Mouse (Mus musculus): ENCODE results near the gene Sema6b.
"Not testable (repeated sequence)": the region's sequence is repeated elsewhere in the genome, so short reads cannot be mapped to it uniquely, and the experiment has no call there.

The Sema6b gene

DNA sequence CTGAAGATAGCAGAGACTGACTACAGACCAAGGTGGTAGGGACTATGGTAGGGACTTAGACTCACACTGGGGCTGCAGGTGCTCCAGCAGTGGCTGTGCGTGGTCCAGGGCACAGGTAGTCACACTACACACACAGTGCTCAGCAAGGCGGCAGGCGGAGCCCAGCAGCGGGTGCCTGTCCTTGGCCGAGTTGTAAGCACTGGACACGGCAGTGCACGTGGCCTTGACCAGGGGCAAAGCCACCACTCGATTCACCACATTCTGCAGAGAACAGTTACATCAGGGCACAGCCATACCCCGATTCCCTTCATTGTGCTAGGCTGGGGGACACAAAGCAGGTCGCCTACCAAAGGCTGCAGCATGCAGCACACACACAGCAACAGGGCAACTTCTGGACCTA lies 23.9 kb downstream of the Sema6b start:
- DNase-seq: no peak

DNA sequence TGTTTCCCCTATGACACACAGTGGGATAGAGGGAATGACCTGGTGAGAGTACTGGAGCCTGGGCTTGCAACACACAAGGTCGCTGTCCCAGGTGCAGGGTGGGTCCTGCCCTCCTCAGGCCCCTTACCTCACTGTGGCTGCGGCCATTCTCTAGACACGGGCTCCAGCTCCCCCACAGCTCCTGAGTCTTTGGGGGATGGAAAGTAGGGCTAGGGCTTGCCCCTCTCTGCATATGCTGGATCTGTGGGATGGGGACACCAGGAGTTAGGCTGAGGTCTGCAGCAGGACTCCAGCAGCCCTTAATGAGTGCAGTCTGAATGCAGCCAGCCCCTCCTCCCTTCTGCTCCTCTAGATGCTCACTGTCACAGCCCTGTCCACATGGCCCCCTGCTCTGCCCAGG lies 27.4 kb downstream of the Sema6b start:
- no peak for DNase-seq

DNA sequence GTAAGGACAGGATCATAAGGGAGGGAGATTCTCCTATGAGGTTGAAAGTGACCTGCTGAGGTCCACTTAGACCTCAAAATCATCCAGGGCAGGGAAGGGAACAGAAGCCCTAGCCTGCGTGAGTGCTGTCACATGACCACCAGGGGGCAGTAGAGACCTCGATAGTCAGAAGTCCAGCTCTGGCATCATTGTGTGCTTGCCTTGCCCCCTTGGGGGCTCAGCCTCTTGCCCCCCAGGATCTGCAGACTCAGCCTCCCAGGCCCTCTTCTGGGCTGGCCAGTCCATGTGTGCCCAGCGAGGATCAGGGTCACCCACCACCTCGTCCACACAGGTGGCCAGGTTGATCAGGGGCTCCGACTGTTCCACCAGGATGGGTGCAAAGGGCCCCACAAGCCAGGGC lies 28.3 kb downstream of the Sema6b start:
- DNase-seq: peak; percentile 73

DNA sequence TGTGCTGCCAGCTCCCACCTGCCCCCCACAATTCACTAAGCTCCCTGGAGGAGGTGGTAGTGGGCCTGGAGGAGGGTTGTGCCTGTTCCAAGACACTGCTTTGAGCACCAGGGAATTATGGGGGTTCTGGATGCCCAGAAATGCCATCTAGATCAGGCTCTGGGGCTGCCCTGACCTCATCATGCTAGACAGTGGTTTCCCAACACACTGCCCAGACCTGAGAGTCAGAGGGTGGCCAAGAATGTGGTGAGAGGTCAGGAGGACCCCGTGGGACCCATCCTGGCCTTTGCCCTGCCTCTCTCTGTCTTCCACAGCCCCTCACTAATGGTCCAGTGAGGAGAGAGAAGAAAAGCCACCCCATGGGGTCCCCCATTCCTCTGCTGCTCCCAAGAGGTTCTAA lies 29.1 kb downstream of the Sema6b start:
- DNase-seq: no peak

DNA sequence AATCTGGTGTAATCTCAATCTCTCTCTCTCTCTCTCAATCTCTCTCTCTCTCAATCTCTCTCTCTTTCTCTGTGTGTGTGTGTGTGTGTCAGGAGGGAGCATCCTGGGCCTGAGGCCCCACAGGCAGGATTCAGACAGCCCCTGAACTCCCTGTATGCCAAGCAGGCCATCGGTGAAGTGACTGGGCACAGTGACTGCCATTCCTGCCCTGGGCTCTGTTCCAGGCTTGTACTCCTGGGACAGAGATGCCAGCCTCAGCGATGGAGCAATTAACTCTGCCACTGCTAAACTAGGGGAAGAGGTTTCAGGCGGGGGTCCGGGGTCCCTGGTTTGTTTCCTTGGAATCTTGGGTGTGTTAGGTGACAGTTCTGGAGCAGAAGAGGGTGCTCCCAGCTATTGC lies 29.6 kb downstream of the Sema6b start:
- DNase-seq: no peak

DNA sequence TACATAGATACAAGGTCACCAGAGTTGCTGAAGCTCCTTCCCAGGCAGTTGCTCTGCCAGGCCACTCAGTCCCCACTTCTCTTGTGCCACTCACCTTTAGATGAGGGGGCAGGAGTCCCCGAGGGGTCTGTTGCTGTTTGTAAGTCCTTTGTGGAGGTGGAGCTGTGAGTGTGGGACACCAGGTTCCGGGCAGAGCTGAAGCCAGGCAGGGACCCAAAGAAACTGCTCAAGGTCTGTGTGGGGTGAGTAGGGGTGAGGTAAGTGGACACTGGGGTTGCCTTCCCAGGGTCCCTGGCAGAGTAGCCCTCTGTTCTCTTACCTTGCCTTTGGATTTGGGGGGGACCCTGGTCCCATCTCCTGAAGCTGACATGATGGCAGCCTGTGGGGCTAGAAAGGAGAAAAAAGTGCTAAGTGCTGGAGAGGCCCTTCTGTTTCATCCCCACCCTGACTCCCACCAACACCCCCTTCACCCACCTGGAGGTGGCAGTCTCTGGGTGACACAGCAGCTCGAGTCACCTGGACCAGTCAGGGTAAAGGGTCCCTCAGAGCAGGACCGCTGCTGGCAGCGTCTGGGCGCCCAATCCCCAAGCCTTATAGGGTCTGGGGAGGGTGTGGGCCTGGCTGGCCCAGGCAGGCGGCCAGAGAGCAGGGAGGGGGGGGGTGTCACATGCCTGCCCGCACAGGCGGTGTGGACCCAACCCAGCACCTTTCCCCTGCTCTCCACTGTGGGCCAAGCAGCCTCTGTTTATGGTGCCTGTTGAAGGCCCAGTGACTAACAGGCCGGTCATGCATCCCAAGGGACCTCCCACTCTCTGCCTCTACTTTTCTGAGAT lies 30.7 kb downstream of the Sema6b start, which contains the start of gene Plin4:
Gene Plin4 (minus strand): TSS at position 585 of the 833 bp plus-strand sequence.
- no peak for DNase-seq

DNA sequence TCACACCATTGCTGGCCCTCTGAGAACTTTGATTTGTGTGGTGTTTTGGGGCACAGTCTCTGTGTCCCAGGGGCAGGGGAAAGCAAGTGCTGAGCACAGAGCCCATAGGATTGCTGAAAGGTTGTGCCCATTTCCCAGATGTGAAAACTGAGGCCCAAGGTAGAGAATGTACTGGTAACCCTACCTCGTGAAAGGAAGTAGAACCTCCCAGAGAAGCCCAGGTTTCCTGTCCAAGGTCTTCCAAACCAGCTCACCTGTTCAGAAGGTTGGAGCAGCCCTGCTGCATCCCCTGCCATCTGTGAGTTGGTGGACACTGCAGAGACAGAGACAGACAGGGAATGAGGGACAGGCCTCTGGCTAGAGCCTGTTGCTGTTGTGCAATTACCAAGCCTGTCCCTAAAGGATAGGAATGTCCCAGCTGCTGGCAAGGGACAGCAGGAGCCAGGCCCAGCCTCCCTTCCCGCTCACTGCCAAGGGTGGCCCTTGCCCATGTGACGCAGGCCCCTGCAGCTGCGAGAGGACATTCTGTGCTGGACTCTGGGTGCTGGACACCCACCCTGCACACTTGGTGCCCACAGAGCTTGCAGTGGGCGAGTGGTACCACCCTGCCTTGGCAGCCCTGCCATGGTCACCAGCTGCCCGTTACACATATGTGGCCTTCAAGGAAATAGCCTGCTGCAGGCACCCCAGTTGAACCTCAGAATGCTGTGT lies 31.7 kb downstream of the Sema6b start:
- DNase-seq: no peak

DNA sequence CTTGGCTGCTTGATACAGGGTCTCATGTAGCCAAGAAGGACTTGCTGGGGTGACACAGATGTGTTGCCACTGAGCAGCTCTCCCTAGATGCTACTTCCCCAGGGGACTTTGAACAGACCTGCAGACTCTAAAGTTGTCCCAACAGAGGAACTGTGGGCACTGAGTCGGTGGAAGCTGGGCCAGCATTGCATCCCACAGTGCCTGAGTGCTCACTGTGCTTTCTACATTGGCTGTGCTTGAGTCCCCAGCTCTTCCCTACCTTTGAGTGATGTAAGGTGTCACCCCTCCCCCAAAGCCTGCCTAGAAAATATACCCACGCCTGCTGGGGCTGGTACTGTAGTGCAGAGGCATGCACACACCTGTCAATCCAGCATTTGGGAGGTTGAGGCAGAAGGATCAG lies 32.4 kb downstream of the Sema6b start:
- no peak for DNase-seq

DNA sequence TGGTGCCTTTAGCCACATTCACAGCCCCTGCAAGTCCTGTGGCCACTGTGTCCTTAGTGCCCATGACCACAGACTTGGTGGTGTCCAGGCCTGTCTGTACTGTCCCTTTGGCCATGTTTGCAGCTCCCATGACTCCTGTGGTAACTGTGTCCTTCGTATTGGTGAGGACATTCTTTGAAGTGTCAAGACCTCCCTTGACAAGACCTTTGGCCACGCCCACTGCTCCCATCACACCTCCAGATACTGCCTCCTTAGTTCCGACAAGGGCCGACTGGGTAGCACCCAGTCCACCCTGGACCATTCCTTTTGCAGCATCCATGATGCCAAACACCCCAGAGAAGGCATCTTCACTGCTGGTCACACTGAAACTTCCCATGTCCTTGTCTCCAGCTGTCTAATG lies 33.2 kb downstream of the Sema6b start:
- no peak for DNase-seq

DNA sequence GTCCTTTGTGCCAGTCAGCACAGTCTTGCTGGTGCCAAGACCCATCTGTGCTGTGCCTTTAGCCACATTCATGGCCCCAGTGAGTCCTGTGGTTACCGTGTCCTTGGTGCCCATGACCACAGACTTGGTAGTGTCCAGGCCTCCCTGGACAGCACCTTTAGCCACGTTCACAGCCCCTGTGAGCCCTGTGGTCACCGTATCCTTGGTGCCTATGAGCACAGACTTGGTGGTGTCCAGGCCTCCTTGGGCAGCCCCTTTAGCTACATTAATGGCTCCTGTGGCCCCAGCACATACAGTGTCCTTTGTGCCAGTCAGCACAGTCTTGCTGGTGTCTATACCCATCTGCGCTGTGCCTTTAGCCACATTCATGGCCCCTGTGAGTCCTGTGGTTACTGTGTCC lies 33.7 kb downstream of the Sema6b start:
- DNase-seq: not testable (repeated sequence)

DNA sequence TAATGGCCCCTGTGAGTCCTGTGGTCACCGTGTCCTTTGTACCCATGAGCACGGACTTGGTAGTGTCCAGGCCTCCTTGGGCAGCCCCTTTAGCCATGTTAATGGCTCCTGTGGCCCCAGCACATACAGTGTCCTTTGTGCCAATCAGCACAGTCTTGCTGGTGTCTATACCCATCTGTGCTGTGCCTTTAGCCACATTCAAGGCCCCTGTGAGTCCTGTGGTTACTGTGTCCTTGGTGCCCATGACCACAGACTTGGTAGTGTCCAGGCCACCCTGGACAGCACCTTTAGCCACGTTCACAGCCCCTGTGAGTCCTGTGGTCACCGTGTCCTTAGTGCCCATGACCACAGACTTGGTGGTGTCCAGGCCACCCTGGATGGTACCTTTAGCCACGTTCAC lies 35.3 kb downstream of the Sema6b start:
- not testable (repeated sequence) for DNase-seq

DNA sequence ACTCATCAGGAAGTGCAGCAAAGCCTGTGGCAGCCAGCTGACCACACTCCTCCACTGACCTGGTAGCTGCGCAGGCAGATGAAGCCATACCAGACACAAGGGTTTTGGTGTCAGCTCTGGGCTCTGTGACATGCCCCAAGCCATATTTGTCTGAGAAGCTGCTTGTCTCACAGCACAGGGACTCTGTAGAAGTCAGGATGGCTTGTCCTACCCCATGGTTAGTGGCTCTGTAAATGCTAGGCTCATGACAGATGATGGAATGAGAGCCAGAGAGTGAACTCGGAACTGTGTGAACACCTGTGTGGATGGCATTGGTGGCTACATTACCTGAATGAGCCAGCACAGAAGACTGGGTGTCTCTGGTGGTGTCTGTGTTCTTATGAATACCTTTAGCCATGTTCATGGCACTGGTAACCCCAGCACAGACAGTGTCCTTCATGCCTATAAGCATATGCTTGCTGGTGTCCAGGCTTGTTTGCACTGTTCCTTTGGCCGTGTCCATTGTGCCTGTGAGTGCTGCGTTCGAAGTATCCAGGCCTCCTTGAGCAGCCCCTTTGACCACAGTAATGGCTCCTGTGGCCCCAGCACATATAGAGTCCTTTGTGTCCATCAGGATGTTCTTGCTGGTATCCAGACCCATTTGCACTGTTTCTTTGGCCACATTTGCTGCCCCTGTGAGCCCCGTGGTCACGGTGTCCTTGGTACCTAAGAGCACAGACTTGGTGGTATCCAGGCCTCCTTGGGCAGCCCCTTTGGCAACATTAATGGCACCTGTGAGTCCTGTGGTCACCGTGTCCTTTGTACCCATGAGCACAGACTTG lies 36.5 kb downstream of the Sema6b start:
- DNase-seq: no peak

DNA sequence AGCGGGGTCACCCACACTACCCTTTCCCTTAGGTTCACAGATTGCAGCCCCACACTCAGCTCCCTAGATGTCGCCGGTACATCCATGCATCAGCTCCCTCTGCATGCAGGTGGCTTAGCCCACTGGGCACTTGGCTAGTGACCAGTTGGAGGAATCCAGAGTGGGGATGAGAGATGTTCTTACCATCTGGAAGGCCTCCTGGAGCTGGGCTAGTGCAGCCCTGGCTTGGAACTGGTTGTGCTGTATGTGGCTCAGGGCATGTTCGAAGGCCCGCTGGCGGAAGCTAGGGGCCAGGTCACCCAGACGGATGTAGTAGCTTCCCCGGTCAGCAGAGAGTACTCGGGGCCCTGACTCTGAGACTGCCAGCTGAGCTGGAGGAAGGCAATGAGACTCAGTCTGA lies 37.2 kb downstream of the Sema6b start:
- DNase-seq: no peak

DNA sequence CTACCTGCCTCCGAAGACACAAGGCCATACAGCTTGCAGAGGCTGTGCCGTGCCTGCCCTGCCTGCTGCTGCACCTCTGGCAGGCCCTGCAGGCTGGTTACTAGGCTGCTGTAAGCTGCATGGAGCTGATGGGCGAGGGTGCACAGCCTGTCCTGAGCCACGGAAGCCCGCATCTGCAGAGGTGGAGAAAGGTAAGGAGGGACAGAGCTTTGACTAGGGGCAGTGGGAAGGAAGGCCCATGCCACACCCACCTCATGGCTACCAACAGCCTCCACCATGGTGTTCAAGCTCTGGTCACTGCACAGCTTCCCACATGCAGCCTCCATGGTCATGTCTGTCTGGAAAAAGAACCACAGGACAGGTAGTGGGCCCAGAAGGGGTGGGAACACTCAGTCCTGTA lies 38.0 kb downstream of the Sema6b start:
- no peak for DNase-seq

DNA sequence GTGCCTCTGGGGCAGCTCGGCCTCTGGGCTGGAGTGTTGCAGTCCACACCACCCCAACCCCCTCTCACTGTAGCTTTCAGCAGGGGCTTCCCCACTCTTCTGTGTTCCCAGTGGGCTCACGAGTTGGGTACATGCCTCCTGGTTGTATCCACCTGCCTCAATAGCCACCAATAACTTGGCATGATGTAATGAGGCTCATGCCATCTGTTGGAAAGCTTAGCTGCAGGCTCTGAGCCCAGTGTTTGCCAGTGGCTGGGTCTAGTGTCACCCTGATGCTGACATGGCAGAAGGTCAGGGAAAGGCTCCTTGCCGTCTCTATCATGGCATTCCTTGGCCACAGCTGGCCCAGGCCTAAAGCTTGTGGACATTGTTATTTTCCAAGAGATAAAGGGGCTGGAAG lies 39.3 kb downstream of the Sema6b start:
- no peak for DNase-seq

DNA sequence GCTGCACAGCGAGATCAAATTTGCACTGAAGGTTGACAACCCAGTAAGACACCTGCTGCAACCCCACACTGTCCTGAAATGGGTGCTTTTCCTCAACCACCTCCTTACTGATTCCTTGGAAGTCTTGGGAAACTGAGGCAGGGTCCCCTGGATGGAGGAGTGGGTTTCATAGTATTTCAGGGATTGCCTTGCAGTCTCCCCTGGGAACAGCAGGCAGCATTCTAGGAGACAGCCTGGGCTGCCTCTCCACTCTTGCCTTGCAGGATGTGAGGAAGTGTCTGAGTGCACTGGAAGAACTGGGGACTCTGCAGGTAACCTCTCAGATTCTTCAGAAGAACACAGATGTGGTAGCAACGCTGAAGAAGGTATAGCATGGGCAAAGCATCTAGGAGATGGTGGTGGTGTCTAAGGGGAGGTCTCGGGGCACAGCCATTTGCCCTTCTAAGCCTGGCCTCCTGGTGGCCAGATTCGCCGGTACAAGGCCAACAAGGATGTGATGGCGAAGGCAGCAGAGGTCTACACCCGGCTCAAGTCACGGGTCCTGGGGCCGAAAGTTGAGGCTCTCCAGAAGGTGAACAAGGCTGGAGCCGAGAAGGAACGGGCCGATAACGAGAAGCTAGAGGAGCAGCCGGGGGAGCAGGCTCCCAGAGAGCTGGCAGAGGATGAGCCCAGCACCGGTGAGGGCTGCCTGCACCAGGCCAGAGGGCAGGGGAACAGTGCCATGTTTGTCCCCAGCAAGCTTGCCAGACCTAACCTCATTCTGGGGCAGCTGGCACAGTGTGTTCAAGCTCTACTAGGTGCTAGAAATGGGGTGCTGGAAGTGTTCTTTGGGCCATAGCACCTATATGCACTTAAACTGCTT lies 41.2 kb downstream of the Sema6b start:
- no peak for DNase-seq

DNA sequence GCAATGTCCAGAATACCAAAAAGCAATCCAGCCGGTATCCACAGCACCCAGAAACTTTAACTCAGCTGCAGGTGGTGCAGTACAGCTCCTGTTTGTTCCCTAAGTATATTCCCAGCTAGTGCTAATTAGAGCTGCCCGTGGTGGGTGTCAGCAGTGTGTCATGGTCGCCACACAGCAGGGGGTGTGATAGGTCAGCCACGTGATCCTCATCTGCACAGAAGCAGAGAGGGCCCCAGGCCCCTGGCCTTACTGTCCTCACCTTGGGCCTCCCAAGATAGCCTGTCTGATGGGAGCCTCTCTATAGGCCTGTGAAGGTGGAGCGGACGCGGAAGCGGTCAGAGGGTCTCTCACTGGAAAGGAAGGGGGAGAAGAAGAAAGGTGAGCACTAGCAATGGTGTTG lies 42.0 kb downstream of the Sema6b start:
- no peak for DNase-seq

DNA sequence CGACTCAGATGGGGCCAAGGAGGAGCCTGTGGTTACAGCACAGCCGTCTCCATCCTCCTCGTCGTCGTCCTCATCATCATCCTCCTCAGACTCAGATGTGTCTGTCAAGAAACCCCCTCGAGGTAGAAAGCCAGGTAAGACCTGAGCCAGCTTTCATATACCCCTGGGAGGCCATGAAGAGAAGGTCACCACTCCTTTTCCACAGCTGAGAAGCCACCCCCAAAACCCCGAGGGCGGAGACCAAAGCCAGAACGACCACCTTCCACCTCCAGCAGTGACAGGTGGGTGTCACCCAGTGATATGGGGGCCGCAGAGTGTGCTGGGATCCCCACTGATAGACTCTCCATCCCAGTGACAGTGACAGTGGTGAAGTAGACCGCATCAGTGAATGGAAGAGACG lies 43.3 kb downstream of the Sema6b start:
- DNase-seq: no peak

DNA sequence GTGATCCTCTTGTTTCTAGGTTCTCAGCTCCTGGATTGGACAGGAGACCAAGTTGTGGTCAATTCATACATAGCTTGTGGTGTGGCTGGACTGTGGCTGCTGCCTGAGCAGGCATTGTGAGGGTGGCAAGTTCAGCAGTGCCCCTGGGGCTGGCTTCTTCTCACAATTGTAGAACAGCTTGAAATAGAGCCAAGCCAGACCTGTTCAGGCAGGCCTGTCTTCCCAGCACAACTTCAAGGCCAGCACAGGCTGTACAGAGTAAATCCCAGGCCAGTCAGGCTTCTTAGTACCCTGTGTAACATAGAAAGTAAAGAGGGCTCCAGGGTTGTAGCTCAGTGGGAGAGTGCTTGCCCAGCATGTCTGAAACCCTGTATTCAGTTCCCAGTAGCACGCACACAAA lies 47.3 kb downstream of the Sema6b start:
- no peak for DNase-seq

DNA sequence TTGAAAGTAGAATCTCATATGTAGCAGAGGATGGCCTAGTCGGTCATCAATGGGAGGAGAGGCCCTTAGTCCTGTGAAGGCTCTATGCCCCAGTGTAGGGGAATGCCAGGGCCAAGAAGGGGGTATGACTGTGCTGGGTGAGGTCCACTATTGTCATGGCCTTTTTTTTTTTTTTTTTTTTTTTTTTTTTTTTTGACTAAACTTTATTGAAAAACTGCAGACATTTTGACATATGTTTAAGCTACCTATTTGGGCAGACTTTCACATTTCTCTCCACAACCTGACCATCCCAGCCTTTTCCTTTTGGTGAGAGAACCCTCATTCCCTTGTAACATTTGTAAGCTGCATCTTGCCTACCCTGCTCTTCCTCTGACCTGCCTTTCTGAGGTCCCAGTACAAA lies 47.8 kb downstream of the Sema6b start:
- no peak for DNase-seq

DNA sequence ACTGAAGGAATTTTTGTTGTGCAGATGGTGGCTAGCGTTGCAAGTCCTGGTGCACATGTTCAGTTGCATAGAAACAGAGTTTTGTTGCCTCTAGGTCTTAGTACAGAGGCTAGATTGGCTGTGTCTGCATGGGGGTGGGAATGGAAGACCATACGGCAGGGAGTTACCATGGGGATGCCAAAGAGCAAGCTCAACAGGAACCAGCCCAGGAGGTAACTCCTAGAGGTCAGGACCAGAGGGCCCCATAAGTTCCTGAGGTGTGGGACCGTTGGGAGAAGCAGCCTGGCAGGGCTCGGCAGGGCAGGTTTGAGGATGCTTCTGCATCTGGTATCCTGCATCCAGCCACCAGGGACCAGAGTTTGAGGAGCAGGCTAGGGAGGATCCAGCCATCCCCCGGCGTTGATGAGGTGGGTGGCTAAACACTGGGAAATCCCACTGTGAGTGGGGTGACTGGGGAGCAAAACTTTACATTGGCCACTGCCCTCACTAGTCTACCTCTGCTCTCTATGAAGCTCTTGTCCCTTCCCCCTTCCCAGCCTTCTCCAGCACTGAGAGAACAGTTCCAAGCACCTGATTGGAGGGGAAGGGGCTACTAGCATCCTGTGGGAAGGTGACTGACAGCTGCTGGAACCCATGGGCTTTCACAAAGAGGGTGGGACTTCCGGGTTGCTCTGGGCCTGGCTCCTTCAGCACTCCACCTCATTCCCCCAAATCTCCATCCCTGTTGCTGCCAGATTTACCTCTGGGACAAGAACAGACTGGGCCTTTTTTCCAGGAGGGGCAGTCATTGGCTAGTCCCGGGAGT lies 59.2 kb downstream of the Sema6b start:
- DNase-seq: peak; percentile 30

DNA sequence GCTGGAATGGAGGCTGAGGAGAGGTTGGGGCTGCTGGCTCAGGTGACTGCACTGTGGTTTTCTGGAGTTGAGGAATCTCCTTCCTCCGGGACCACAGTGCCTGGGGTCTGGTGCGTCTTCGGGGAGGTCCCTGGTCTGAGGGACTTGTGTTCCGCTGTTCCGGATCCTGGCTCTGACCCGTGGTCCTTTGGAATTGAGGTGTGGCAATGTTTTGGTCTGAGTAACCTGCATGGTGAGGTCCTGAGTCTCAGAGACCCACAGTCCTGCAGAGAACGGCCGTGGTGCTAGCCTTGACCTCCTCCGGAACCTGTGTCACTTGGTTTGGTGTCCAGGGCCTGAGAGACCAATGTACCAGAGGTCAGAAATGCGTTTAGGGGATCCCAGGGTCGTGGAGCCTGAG lies 60.2 kb downstream of the Sema6b start:
- peak; percentile 45 for DNase-seq

Data from kidney, adult 9 months (tissue).